Mouse (Mus musculus) small intestine, adult 2 months (tissue): ENCODE measurements at regions not wholly inside any gene's neighbourhood (a gene's known extent, or its start where the extent isn't known, plus 50 kb on each side); places are given as distances from the start of the nearest gene placed in this dataset.

Experiments used
- H3K27ac ChIP-seq: fragments of 200-500 bp; 2 replicates; pipeline ENCODE4 v1.5.1; 2012; ENCODE audit warnings: low read depth, low read length, control low read depth, inconsistent platforms; ENCODE audit not compliant: insufficient read depth
- H3K27me3 ChIP-seq: fragments of 200-500 bp; 2 replicates; pipeline ENCODE4 v1.6.1; 2012; ENCODE audit warnings: mild to moderate bottlenecking, moderate library complexity, low read length, inconsistent platforms; ENCODE audit not compliant: control insufficient read depth, insufficient read depth
- H3K36me3 ChIP-seq: fragments of 200-500 bp; 2 replicates; pipeline ENCODE4 v1.6.1; 2012; ENCODE audit warnings: mild to moderate bottlenecking, low read length, control low read depth, inconsistent platforms; ENCODE audit not compliant: control insufficient read depth, insufficient read depth
- H3K4me1 ChIP-seq: fragments of 200-500 bp; 2 replicates; pipeline ENCODE4 v1.6.1; 2012; ENCODE audit warnings: low read length, inconsistent platforms, mixed read lengths; ENCODE audit not compliant: control insufficient read depth, insufficient read depth, insufficient read length
- H3K4me3 ChIP-seq: fragments of 200-500 bp; 2 replicates; pipeline ENCODE4 v1.5.1; 2012; ENCODE audit warnings: low read depth, mild to moderate bottlenecking, control low read depth, inconsistent platforms, low read length, moderate library complexity
- CTCF ChIP-seq: fragments of 200-500 bp; IDR thresholded peaks from 2 replicates; pipeline ENCODE4 v1.5.1; 2012; ENCODE audit warnings: low read depth, mild to moderate bottlenecking, control low read depth, inconsistent platforms, low read length, moderate library complexity, mixed read lengths; ENCODE audit not compliant: insufficient replicate concordance, insufficient read length; ENCODE audit errors: extremely low read depth
- POLR2A ChIP-seq: fragments of 200-500 bp; IDR thresholded peaks from 2 replicates; pipeline ENCODE4 v1.6.1; 2012; ENCODE audit warnings: low read depth, mild to moderate bottlenecking, control low read depth, inconsistent platforms, low read length, moderate library complexity
- WGBS: fragments of 180-500 bp; shearing (Covaris S2); methylation state at CpG from one replicate; pipeline ENCODE4 v1.1.7; 2018; 5-methylcytosine and 5-hydroxymethylcytosine counted together

DNA sequence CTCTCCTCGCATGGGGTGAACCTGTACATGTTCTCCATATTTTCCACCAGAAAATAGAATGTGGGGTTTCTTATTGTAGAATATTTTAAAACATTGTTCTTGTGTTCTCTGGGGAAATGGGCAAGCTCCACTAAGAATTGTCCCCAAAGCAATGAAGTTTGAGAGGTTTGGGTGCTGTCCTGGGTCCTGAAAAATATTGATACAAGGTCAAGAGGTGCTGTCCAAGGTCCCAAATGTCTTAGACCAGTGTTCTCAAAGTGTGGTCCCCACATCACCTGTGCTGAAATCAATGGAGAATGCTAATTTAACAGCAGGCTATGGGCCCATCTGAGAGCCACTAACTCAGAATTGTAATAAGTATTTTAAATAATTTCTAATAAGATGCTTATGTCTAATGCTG is 204.2 kb upstream of the Pkdcc start:
- Histone ChIP-seq H3K27ac (no peak overlapping the region), H3K4me1 (no peaks in the 10 kb centered on the region), H3K36me3 (no peaks in the 10 kb centered on the region), H3K27me3 (no peaks in the 10 kb centered on the region), H3K4me3 (no peak overlapping the region)
- WGBS, result 82% methylated on average over 1 of the region's 1 CpGs
- TF ChIP-seq POLR2A, result no peak
- TF ChIP-seq CTCF, result no peak

DNA sequence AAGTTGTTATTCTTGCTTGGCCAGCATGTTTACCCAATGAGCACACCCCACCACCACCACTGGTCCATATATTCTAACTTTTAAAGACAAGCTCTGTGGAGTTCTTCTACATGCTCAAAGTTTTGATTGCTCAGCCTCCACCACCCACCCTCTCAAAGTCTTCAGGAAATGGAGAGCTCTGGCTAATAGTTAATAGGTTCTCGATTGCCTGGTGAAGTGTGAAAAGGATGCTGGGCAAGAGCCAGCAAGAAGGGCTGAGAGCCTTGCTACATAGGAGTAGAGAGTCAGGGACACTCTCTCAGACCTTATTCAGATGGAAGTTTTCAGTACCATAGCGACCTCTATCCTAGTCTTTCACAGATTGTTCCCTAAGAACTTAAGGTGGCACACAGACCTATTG is 199.4 kb upstream of the Pkdcc start:
- H3K4me3 ChIP-seq, result no peak overlapping the region
- no peaks in the 10 kb centered on the region for H3K4me1 ChIP-seq
- 31% methylated on average over 2 of the region's 2 CpGs for whole genome bisulfite sequencing
- TF ChIP-seq CTCF, result no peak
- TF ChIP-seq POLR2A, result no peak
- no peaks in the 10 kb centered on the region for H3K27me3 ChIP-seq
- H3K27ac ChIP-seq, result no peak overlapping the region
- no peaks in the 10 kb centered on the region for H3K36me3 ChIP-seq

DNA sequence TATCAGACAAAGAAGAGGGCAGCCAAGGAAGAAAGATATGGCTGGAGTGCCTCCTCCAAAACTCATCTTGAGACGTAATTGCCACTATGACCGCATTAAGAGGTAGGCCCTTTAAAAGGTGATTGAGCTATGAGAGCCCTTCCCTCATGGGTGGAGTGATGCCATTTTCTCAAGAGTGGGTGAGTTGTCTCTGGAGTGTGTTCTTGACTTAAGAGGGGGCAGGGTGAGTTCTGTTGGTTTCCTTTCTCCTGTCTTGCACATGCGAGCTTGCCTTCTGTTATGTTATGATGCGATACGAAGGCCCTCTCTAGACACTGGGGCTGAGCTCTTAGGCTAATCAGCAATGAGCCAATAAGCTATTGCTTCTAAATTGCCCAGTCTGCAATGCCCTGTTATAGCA is 198.2 kb upstream of the Pkdcc start:
- H3K4me1 ChIP-seq, result no peaks in the 10 kb centered on the region
- TF ChIP-seq CTCF, result no peak
- TF ChIP-seq POLR2A, result no peak
- WGBS, result 90% methylated on average over 5 of the region's 5 CpGs

DNA sequence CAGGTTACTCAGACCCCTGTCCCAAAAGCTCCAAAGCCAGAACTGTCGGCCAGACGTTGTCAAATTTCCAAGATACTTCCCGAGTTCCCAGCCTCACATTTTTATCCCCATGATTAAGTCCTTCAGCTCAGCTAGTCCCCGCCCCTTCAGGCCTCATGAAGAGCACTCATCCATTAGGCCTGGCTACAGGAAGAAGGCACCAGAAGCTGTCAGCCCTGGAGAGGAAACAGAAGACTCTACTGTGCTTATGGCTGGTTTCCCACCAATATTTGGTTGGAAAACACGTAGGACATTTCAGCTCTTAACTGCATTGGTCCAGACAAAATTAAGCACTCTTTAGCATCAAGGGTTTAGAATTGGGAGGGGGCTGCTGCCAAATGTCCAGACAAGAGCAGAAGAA is 195.8 kb upstream of the Pkdcc start:
- H3K4me3 ChIP-seq, result no peak overlapping the region
- no peaks in the 10 kb centered on the region for H3K36me3 ChIP-seq
- no peaks in the 10 kb centered on the region for H3K27me3 ChIP-seq
- WGBS, result 53% methylated on average over 5 of the region's 5 CpGs
- no peaks in the 10 kb centered on the region for H3K4me1 ChIP-seq
- TF ChIP-seq POLR2A, result no peak
- no peak for TF ChIP-seq CTCF
- no peak overlapping the region for H3K27ac ChIP-seq

More for the DNA sequence above, 198.2 kb upstream of the Pkdcc start:
- Histone ChIP-seq H3K27ac (no peak overlapping the region), H3K4me3 (no peak overlapping the region), H3K36me3 (no peaks in the 10 kb centered on the region), H3K27me3 (no peaks in the 10 kb centered on the region)

DNA sequence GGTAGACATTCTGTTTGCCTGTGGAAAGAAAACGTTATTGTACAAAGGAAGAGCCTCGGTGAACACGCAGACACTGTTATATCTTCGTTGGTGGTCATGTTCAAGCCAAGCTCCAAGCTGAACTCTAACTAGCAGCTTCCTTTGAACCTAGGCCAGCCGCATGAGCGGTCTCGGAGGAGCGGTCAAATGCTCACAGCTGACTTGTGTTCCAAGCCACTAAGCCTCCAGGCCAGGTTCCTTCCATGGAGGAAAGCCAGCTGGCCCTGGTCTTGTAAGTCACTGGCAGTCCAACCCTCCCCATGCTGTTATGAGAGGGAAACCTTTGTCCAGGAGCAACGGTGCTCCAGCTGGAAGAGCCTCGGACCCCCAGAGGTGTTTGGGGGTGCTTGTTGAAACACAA is 194.5 kb upstream of the Pkdcc start:
- no peak for TF ChIP-seq CTCF
- TF ChIP-seq POLR2A, result no peak
- no peaks in the 10 kb centered on the region for H3K4me1 ChIP-seq
- H3K36me3 ChIP-seq, result no peaks in the 10 kb centered on the region
- H3K27ac ChIP-seq, result no peak overlapping the region
- WGBS, result 66% methylated on average over 10 of the region's 10 CpGs
- no peak overlapping the region for H3K4me3 ChIP-seq
- no peaks in the 10 kb centered on the region for H3K27me3 ChIP-seq

DNA sequence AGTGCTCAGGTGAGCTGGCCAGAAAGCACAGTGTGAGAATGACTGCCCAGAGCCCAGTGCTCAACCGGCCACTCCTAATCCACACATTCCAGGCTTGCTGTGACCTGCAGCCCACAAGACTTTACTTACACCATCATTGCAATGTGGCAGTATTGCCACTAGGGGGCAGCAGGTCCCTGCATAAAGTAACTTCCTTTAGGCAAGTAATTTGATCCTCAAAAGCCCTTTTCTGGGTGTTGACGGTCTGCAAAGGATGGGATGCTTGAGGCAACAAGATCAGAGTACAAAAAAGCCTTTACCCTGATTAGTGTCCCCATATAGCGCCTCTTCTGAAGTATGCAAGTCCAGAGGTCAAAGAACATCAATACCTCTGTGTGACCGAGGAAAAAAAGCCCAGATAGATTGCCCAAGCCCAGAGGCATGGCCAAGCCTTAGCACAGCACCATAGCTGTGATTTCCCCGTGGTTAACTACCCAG is 189.7 kb upstream of the Pkdcc start:
- H3K27ac ChIP-seq, result no peak overlapping the region
- no peaks in the 10 kb centered on the region for H3K4me1 ChIP-seq
- 6% methylated on average over 5 of the region's 5 CpGs for WGBS
- no peak for TF ChIP-seq POLR2A
- TF ChIP-seq CTCF, result peak; percentile 67; the same call in 1 of the 2 replicates
- no peaks in the 10 kb centered on the region for H3K36me3 ChIP-seq
- no peak overlapping the region for H3K4me3 ChIP-seq
- no peaks in the 10 kb centered on the region for H3K27me3 ChIP-seq

DNA sequence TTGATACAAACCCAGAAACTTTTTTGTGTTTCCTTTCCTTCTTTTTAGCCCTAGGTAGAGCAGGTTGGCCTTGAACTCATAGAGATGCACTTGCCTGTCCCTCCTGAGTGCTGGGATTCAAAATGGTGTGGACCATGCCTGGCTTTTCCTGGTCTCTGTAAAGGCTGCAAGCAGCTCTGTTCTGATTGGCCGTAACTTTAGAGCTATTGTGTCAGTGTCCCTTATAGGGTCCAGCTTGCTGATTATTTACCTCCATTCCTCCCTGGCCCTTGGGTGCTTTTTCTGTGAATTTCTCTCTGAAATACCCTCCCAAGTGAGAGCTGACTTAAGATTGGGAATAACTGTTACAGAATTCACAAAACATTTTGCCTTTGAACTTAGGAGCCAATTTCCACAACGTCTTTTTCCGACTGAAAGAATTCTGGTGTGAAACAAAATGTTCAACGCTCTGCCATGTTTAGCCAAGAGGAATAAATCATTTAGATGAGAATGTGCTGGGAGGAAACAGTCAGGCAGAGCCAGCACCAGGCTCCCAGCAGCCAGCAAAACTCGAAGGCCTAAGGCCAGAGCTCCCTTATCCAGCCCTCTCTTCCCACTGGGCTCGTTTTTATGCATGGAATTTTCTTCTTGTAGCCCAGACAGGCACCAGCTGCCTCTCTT is 180.0 kb upstream of the Pkdcc start:
- Histone ChIP-seq H3K27ac (no peak overlapping the region), H3K4me1 (no peaks in the 10 kb centered on the region), H3K4me3 (no peak overlapping the region), H3K36me3 (no peaks in the 10 kb centered on the region), H3K27me3 (no peaks in the 10 kb centered on the region)
- 54% methylated on average over 6 of the region's 6 CpGs for whole genome bisulfite sequencing
- no peak for TF ChIP-seq POLR2A
- no peak for TF ChIP-seq CTCF
